Mouse (Mus musculus) kidney, adult 2 months (tissue): ENCODE results near the gene Secisbp2l. TPM values are rescaled to one million over a fixed set of nuclear protein-coding genes. Genes with fewer than 3 reads are reported as not detected.

Source experiments
- DNase-seq: peaks from one replicate; pipeline ENCODE4 v3.0.0; 2021
- H3K27ac ChIP-seq: fragments of 200-500 bp; 2 replicates; pipeline ENCODE4 v1.5.1; 2012; ENCODE audit warnings: low read depth, low read length, control low read depth, inconsistent platforms; ENCODE audit not compliant: insufficient read depth
- H3K27me3 ChIP-seq: fragments of 200-500 bp; replicated peaks from 2 replicates; pipeline ENCODE4 v1.6.1; 2012; ENCODE audit warnings: mild to moderate bottlenecking, moderate library complexity, low read length, inconsistent platforms; ENCODE audit not compliant: control insufficient read depth, insufficient read depth
- H3K36me3 ChIP-seq: fragments of 200-500 bp; 2 replicates; pipeline ENCODE4 v1.6.1; 2012; ENCODE audit warnings: mild to moderate bottlenecking, moderate library complexity, low read length, inconsistent platforms; ENCODE audit not compliant: control insufficient read depth, insufficient read depth
- H3K4me1 ChIP-seq: fragments of 200-500 bp; 2 replicates; pipeline ENCODE4 v1.6.1; 2011; ENCODE audit warnings: low read length; ENCODE audit not compliant: control insufficient read depth, insufficient read depth
- H3K4me3 ChIP-seq: fragments of 200-500 bp; 2 replicates; pipeline ENCODE4 v1.5.1; 2011; ENCODE audit warnings: mild to moderate bottlenecking, low read depth, low read length, control low read depth; ENCODE audit not compliant: insufficient read depth
- CTCF ChIP-seq: fragments of 200-500 bp; conservative IDR thresholded peaks from 2 replicates; pipeline ENCODE4 v1.5.1; 2011; ENCODE audit warnings: low read depth, mild to moderate bottlenecking, control low read depth, low read length, moderate library complexity, mixed read lengths; ENCODE audit not compliant: insufficient read depth, insufficient read length
- POLR2A ChIP-seq: fragments of 200-500 bp; IDR thresholded peaks from one replicate; pipeline ENCODE4 v1.6.1; 2011; ENCODE audit warnings: low read depth, low read length, control low read depth
- WGBS: fragments of 180-500 bp; shearing (Covaris S2); methylation state at CpG from one replicate; pipeline ENCODE4 v1.1.7; 2018; 5-methylcytosine and 5-hydroxymethylcytosine counted together
- polyA plus RNA-seq: library from polyadenylated mRNA; depleted of rRNA; stranded (reverse); fragments of >200 nt; gene quantifications from 2 replicates; pipeline ENCODE4 v1.2.3, GENCODE M21; 2012

Gene Secisbp2l
- polyA plus RNA-seq, 1 experiment, result 14.6 TPM

DNA sequence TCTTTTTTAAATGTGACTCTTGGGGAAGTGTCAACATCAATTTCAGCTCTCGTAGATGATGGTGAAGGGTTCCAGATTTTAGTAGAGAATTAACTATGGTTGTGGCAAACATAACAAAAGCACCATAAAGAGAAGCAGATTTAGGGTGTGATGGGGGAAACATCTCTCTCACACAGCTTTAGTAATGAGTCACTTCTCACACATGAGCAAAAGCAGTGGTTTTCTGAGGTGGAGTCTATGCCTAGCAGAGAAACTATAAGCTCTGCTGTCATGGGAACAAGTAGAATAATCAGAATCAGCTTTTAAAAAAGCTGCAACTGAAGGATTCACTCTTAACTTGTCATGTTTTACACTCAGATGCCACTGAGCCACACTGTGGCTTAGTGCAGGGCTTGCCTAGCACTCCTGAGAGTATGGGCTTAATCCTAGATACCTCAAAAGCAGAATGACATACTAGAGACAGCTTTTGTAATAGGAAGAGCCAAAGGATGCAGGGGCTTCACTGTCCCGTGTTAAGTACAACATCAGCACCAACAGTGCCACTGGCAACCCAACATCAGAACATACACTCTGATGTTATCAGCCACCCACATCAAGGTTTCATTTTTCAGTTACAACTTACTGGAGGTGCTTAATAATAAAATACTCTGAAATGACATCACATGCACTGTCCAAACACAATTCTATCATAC lies 47.2 kb downstream of the Secisbp2l start:
- Histone ChIP-seq H3K27me3 (no peaks in the 10 kb centered on the region), H3K36me3 (no peaks in the 10 kb centered on the region), H3K4me3 (no peak overlapping the region), H3K4me1 (no peaks in the 10 kb centered on the region), H3K27ac (no peak overlapping the region)
- TF ChIP-seq POLR2A (no peak), CTCF (no peak)
- 67% methylated on average over 2 of the region's 2 CpGs for WGBS
- DNase-seq, result no peak

- DNase-seq, result no peak
- Histone ChIP-seq H3K27ac (no peak overlapping the region), H3K4me3 (no peak overlapping the region), H3K4me1 (no peaks in the 10 kb centered on the region), H3K27me3 (no peaks in the 10 kb centered on the region), H3K36me3 (no peaks in the 10 kb centered on the region)
- no peak for TF ChIP-seq POLR2A
- no peak for TF ChIP-seq CTCF
Measured at GRCm38 (mm10) chr2:125734741-125735140, 47.9 kb downstream of the Secisbp2l start.

GRCm38 (mm10) chr2:125731763-125732560 lies 50.7 kb downstream of the Secisbp2l start:
- no peak for TF ChIP-seq POLR2A
- TF ChIP-seq CTCF, result peak; percentile 95
- peak overlapping the region; percentile 40 for H3K4me3 ChIP-seq
- H3K27ac ChIP-seq, result no peak overlapping the region
- no peaks in the 10 kb centered on the region for H3K36me3 ChIP-seq
- DNase-seq, result peak; percentile 95
- H3K4me1 ChIP-seq, result no peaks in the 10 kb centered on the region
- 12% methylated on average over 35 of the region's 35 CpGs for WGBS
- no peaks in the 10 kb centered on the region for H3K27me3 ChIP-seq

DNA sequence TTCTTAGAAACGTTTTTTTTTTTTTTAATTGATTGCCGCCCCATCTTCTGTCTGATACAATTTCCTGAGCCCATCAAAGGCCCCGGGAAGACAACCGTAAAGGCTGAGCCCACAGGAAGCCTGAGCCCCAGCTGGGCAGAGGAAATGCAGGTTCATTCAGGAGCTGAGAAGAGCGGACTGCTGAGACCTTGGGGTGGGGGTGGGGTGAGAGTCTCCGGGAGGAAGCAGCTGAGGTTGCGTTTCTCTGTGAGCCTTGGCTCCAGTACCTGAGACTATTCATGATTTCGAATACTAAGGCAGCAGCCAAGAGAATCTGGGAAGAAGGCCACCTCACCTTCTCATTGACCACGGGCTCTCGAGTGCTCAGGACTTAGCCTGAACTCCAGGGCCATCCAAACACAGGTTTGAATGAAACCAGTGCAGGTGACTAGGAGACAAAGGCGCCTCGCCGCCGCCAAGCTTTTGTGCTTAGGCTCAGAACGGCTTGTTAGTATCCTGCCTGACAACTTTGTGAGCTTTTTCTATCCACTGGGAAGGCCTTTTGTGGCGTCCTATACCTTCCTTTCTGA lies 58.0 kb downstream of the Secisbp2l start:
- Histone ChIP-seq H3K4me3 (no peak overlapping the region), H3K27me3 (no peaks in the 10 kb centered on the region), H3K36me3 (no peaks in the 10 kb centered on the region), H3K4me1 (no peaks in the 10 kb centered on the region), H3K27ac (no peak overlapping the region)
- TF ChIP-seq CTCF (no peak), POLR2A (no peak)
- DNase-seq, result peak; percentile 45
- WGBS, result 14% methylated on average over 16 of the region's 16 CpGs

DNA sequence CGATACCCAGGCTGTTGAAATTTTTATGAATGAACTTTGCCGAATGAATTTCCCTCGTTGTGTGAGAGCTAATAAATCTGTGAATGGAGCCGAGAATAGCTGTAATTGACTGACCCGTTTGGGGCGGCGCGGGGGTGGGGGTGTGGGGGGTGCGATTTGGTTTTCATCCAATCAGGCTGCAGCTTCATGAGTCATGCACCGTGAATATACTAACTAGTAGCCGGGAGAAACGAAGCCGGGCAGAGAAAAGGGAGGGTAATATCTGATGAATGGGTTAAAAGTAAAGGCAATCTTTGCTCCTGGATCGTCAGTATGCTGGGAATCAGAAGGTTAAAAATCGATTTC lies 58.6 kb downstream of the Secisbp2l start, which contains the start of gene Shc4:
Shc4 (minus strand) TSS at position 63 of the 345 bp plus-strand sequence.
- DNase-seq, result peak; percentile 12
- whole genome bisulfite sequencing, result 1% methylated on average over 15 of the region's 15 CpGs
- TF ChIP-seq POLR2A (no peak), CTCF (no peak)
- Histone ChIP-seq H3K36me3 (no peaks in the 10 kb centered on the region), H3K4me3 (peak within 1 kb of the TSS; percentile 23; the same call in 1 of the 2 replicates), H3K27me3 (no peaks in the 10 kb centered on the region), H3K4me1 (no peaks in the 10 kb centered on the region), H3K27ac (no peak within 1 kb of the TSS)

- no peak overlapping the region for H3K27ac ChIP-seq
- under 1% methylated on average over 34 of the region's 34 CpGs for WGBS
- peak; percentile 64 for DNase-seq
- no peaks in the 10 kb centered on the region for H3K27me3 ChIP-seq
- TF ChIP-seq POLR2A, result no peak
- 0 out of 2 replicates have a peak, but pooled peaks have one; percentile 21 for TF ChIP-seq CTCF
- H3K4me3 ChIP-seq, result peak overlapping the region; percentile 23; the same call in 1 of the 2 replicates
- H3K36me3 ChIP-seq, result no peaks in the 10 kb centered on the region
- H3K4me1 ChIP-seq, result no peaks in the 10 kb centered on the region
Measured at GRCm38 (mm10) chr2:125723408-125724085, 59.1 kb downstream of the Secisbp2l start.

GRCm38 (mm10) chr2:125723086-125723407 lies 59.6 kb downstream of the Secisbp2l start:
- no peaks in the 10 kb centered on the region for H3K27me3 ChIP-seq
- no peaks in the 10 kb centered on the region for H3K4me1 ChIP-seq
- H3K4me3 ChIP-seq, result no peak overlapping the region
- H3K27ac ChIP-seq, result no peak overlapping the region
- DNase-seq, result no peak
- 13% methylated on average over 18 of the region's 18 CpGs for WGBS
- no peaks in the 10 kb centered on the region for H3K36me3 ChIP-seq
- TF ChIP-seq CTCF (no peak), POLR2A (no peak)
